Mouse (Mus musculus) forebrain, embryonic 16.5 days (tissue): ENCODE results near the gene Llgl1. TPM values are rescaled to one million over a fixed set of nuclear protein-coding genes. Genes with fewer than 3 reads are reported as not detected.

Experiments used
- ATAC-seq: fragments of 200-750 bp; cut with Nextera tagmentation; 2 replicates; pipeline ENCODE4 v1.8.0; 2017; ENCODE audit warnings: mild to moderate bottlenecking, moderate library complexity
- H3K27ac ChIP-seq: fragments of 300-500 bp; sonication (generic); 2 replicates; pipeline ENCODE4 v1.5.1; 2014; ENCODE audit warnings: low read length, control low read depth
- H3K27me3 ChIP-seq: fragments of 300-500 bp; sonication (generic); replicated peaks from 2 replicates; pipeline ENCODE4 v1.6.1; 2014; ENCODE audit warnings: low read length; ENCODE audit not compliant: control insufficient read depth, insufficient read depth
- H3K36me3 ChIP-seq: fragments of 300-500 bp; sonication (generic); 2 replicates; pipeline ENCODE4 v1.6.1; 2014; ENCODE audit not compliant: control insufficient read depth, insufficient read depth
- H3K4me1 ChIP-seq: fragments of 300-500 bp; sonication (generic); replicated peaks from 2 replicates; pipeline ENCODE4 v1.6.1; 2014; ENCODE audit warnings: low read length; ENCODE audit not compliant: control insufficient read depth, insufficient read depth
- H3K4me2 ChIP-seq: fragments of 300-500 bp; sonication (generic); 2 replicates; pipeline ENCODE4 v1.6.1; 2014; ENCODE audit warnings: mild to moderate bottlenecking, low read length, control low read depth
- H3K4me3 ChIP-seq: fragments of 300-500 bp; sonication (generic); replicated peaks from 2 replicates; pipeline ENCODE4 v1.5.1; 2014; ENCODE audit warnings: mild to moderate bottlenecking, low read length, control low read depth
- H3K9ac ChIP-seq: fragments of 300-500 bp; sonication (generic); replicated peaks from 2 replicates; pipeline ENCODE4 v1.6.1; 2014; ENCODE audit warnings: low read depth, low read length, control low read depth
- H3K9me3 ChIP-seq: fragments of 300-500 bp; sonication (generic); 2 replicates; pipeline ENCODE4 v1.6.1; 2016; ENCODE audit warnings: low read length; ENCODE audit not compliant: control insufficient read depth
- WGBS: fragments of 180-500 bp; shearing (Covaris S2); extraction: QIAGEN DNeasy Blood & Tissue Kit; methylation state at CpG from one replicate; pipeline ENCODE4 v1.1.7; 2014; 5-methylcytosine and 5-hydroxymethylcytosine counted together
- microRNA-seq: library from miRNA; unstranded; fragments of <30 nt; microRNA quantifications from one replicate; pipeline ENCODE4, GENCODE M21; 2017
- polyA plus RNA-seq: library from polyadenylated mRNA; unstranded; fragments of >200 nt; fragmentation: Nextera tagmentation; extraction: Ambion mirVana; gene quantifications from 2 replicates; pipeline ENCODE4 v1.2.1, GENCODE M21; 2015

Llgl1 gene
- polyA plus RNA-seq, 1 experiment from 2014 or later = 78.7 TPM

GRCm38 (mm10) chr11:60735191-60735590 is 35.7 kb downstream of the Llgl1 start:
- ATAC-seq = no peak
- H3K27ac ChIP-seq = no peak overlapping the region
- H3K27me3 ChIP-seq = no peaks in the 10 kb centered on the region
- H3K36me3 ChIP-seq = peaks cover 9% of the 10 kb centered on the region
- no peak overlapping the region for H3K4me2 ChIP-seq
- H3K9me3 ChIP-seq = no peaks in the 10 kb centered on the region
- 74% methylated on average over 5 of the region's 5 CpGs for WGBS
- H3K4me3 ChIP-seq = no peak overlapping the region
- H3K9ac ChIP-seq = no peak overlapping the region
- no peaks in the 10 kb centered on the region for H3K4me1 ChIP-seq

- no peak for ATAC-seq
- 90% methylated on average over 3 of the region's 3 CpGs for WGBS
- Histone ChIP-seq H3K36me3 (peaks cover 14% of the 10 kb centered on the region), H3K27ac (no peak overlapping the region), H3K4me2 (no peak overlapping the region), H3K4me1 (no peaks in the 10 kb centered on the region), H3K27me3 (no peaks in the 10 kb centered on the region), H3K9ac (no peak overlapping the region), H3K4me3 (no peak overlapping the region), H3K9me3 (no peaks in the 10 kb centered on the region)
Measured at GRCm38 (mm10) chr11:60736491-60736890, 37.0 kb downstream of the Llgl1 start.

- H3K27ac ChIP-seq = no peak overlapping the region
- no peaks in the 10 kb centered on the region for H3K4me1 ChIP-seq
- no peak overlapping the region for H3K4me3 ChIP-seq
- H3K9ac ChIP-seq = no peak overlapping the region
- no peaks in the 10 kb centered on the region for H3K9me3 ChIP-seq
- peaks cover 12% of the 10 kb centered on the region for H3K36me3 ChIP-seq
- no peak for ATAC-seq
- no peaks in the 10 kb centered on the region for H3K27me3 ChIP-seq
- H3K4me2 ChIP-seq = no peak overlapping the region
Measured at GRCm38 (mm10) chr11:60737450-60737849, 37.9 kb downstream of the Llgl1 start.

DNA sequence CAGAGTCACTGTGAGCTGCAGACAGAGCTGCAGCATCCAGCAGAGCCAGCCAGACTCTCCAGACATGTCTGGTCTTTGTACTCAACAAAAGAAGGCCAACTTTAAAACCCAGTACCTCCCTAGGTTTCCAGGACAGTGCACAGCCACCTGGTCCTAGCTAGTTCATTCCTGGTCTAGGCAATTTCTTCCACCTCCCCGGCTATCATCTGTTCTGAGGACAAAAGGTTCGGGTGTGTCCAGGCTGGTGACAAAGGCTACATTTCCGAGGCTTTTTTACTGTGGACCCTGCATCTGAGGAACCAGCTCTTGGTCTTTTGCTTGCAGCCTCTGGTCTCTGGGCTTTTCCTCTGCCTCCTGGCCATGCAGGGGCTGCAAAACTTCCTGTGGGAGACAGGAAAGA is 40.8 kb downstream of the Llgl1 start:
- Histone ChIP-seq H3K27ac (no peak overlapping the region), H3K9ac (no peak overlapping the region), H3K4me3 (no peak overlapping the region), H3K4me2 (no peak overlapping the region), H3K4me1 (no peaks in the 10 kb centered on the region), H3K36me3 (peaks cover 16% of the 10 kb centered on the region), H3K9me3 (no peaks in the 10 kb centered on the region), H3K27me3 (no peaks in the 10 kb centered on the region)
- WGBS = 70% methylated on average over 3 of the region's 3 CpGs
- no peak for ATAC-seq

DNA sequence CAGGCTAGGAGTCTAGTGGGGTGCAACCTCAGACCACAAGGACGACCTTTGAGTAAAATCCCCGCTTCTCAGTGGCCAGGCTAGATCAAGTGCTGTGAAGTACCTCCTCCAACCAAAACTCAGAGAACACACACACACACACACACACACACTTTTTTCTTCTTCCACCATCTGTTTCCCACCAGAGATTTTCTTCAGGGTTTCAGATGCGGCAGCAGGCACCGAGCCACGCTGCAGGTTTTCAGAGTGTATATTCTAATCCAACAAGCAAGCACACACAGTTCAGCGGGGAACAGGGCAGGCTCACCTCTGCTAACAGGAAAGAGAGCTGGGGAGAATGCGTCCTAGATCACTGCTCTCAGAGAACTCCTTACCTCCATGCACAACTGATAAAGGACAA is 56.0 kb downstream of the Llgl1 start:
- ATAC-seq = no peak
- Histone ChIP-seq H3K36me3 (peaks cover 11% of the 10 kb centered on the region), H3K4me2 (no peak overlapping the region), H3K4me3 (no peak overlapping the region), H3K27me3 (no peaks in the 10 kb centered on the region), H3K4me1 (no peaks in the 10 kb centered on the region), H3K27ac (no peak overlapping the region), H3K9me3 (no peaks in the 10 kb centered on the region), H3K9ac (no peak overlapping the region)
- WGBS = 95% methylated on average over 7 of the region's 7 CpGs

- no peak for ATAC-seq
- WGBS = 81% methylated on average over 3 of the region's 3 CpGs
- Histone ChIP-seq H3K4me1 (no peaks in the 10 kb centered on the region), H3K9me3 (no peaks in the 10 kb centered on the region), H3K27me3 (no peaks in the 10 kb centered on the region), H3K36me3 (no peaks in the 10 kb centered on the region), H3K9ac (no peak overlapping the region), H3K27ac (no peak overlapping the region), H3K4me2 (no peak overlapping the region), H3K4me3 (no peak overlapping the region)
Measured at GRCm38 (mm10) chr11:60761681-60762080, 62.2 kb downstream of the Llgl1 start.

Small RNAs within 50 kb of the gene (microRNA-seq; reads per million reads assigned to microRNA genes)
- not detected for gene Mir5100

Other genes starting within 250 kb of the Llgl1 start
- gene Drg2, start 245.1 kb upstream of the Llgl1 start, polyA plus RNA-seq = 103 TPM in 2 replicates
- gene Myo15, start 230.4 kb upstream of the Llgl1 start, polyA plus RNA-seq = 0.08 and 0.15 TPM in 2 replicates
- 24.2 and 25.9 TPM in 2 replicates for gene Alkbh5, start 163.3 kb upstream of the Llgl1 start, polyA plus RNA-seq
- gene Flii, start 27.5 kb downstream of the Llgl1 start, polyA plus RNA-seq = 82.9 and 85.7 TPM in 2 replicates
- 25.5 and 25.7 TPM in 2 replicates for gene Mief2, start 28.7 kb downstream of the Llgl1 start, polyA plus RNA-seq
- gene Top3a, start 77.6 kb downstream of the Llgl1 start, polyA plus RNA-seq = 11.5 and 12.2 TPM in 2 replicates
- 7.0 and 7.8 TPM in 2 replicates for gene Smcr8, start 77.8 kb downstream of the Llgl1 start, polyA plus RNA-seq
- gene Shmt1, start 112.0 kb downstream of the Llgl1 start, polyA plus RNA-seq = 14.9 and 17.7 TPM in 2 replicates
- gene Dhrs7b, start 130.9 kb downstream of the Llgl1 start, polyA plus RNA-seq = 29.5 and 34.5 TPM in 2 replicates
- 56.6 and 61.2 TPM in 2 replicates for gene Tmem11, start 179.5 kb downstream of the Llgl1 start, polyA plus RNA-seq
- gene Natd1, start 215.0 kb downstream of the Llgl1 start, polyA plus RNA-seq = 32.5 and 35.0 TPM in 2 replicates
- 33.6 and 38.1 TPM in 2 replicates for gene Map2k3, start 232.3 kb downstream of the Llgl1 start, polyA plus RNA-seq